Mouse (Mus musculus): ENCODE data around the gene Rufy1.

GRCm38 (mm10) chr11:50388217-50388929 lies 42.6 kb downstream of the Rufy1 start:
- TF ChIP-seq POLR2A (IDR thresholded peaks at IDR 0.05; ENCODE audit: low read depth, low read length) = no peak
- TF ChIP-seq CTCF (IDR thresholded peaks at IDR 0.05; ENCODE audit: extremely low read depth, insufficient read depth, insufficient read length, insufficient replicate concordance) = no peak
